Mouse (Mus musculus) heart, embryonic 10.5 days (tissue): ENCODE measurements at regions not wholly inside any gene's neighbourhood (a gene's known extent, or its start where the extent isn't known, plus 50 kb on each side); places are given as distances from the start of the nearest gene placed in this dataset.

ENCODE experiments used
- DNase-seq: peaks from one replicate; pipeline ENCODE4 v3.0.0-alpha.2; 2017; ENCODE audit warnings: low spot score
- H3K27ac ChIP-seq: fragments of 300-500 bp; sonication (generic); 2 replicates; pipeline ENCODE4 v1.5.1; 2016; ENCODE audit warnings: mild to moderate bottlenecking
- H3K27me3 ChIP-seq: fragments of 300-500 bp; sonication (generic); 2 replicates; pipeline ENCODE4 v1.6.1; 2016; ENCODE audit warnings: mild to moderate bottlenecking; ENCODE audit not compliant: poor library complexity, insufficient read depth, severe bottlenecking
- H3K36me3 ChIP-seq: fragments of 300-500 bp; sonication (generic); 2 replicates; pipeline ENCODE4 v1.6.1; 2016; ENCODE audit warnings: mild to moderate bottlenecking, moderate library complexity
- H3K4me1 ChIP-seq: fragments of 300-500 bp; sonication (generic); 2 replicates; pipeline ENCODE4 v1.6.1; 2016; ENCODE audit warnings: mild to moderate bottlenecking
- H3K4me3 ChIP-seq: fragments of 300-500 bp; sonication (generic); 2 replicates; pipeline ENCODE4 v1.5.1; 2016; ENCODE audit warnings: mild to moderate bottlenecking, moderate library complexity
- H3K9me3 ChIP-seq: fragments of 300-500 bp; sonication (generic); 2 replicates; pipeline ENCODE4 v1.6.1; 2016; ENCODE audit warnings: mild to moderate bottlenecking, moderate library complexity
- WGBS: fragments of 180-500 bp; shearing (Covaris S2); methylation state at CpG from one replicate; pipeline ENCODE4 v1.1.7; 2016; 5-methylcytosine and 5-hydroxymethylcytosine counted together

DNA sequence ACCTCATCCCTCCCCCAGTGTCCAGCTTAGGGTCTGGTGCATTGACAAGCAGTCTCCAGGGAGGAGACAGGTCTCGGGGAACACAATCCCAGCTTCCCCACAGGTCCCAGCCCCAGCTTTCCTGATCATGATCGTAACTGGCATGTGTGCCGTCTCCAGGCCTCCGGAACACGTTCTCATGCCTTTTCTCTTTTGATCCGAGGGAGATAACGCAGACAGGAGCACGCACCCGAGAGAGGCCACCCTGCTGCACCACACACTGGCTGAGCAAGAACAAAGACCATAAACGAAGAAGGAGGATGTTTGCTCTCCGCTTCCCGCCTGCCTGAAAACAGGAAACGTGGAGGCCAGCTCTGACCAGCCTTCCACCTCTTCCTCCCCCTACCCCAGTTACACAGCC is 209.8 kb downstream of the Sox9 start:
- Histone ChIP-seq H3K9me3 (no peaks in the 10 kb centered on the region), H3K27ac (peak overlapping the region; percentile 64), H3K27me3 (peaks cover 34% of the 10 kb centered on the region), H3K36me3 (no peaks in the 10 kb centered on the region), H3K4me1 (peaks cover 39% of the 10 kb centered on the region), H3K4me3 (no peak overlapping the region)
- no peak for DNase-seq
- 46% methylated on average over 13 of the region's 13 CpGs for WGBS

DNA sequence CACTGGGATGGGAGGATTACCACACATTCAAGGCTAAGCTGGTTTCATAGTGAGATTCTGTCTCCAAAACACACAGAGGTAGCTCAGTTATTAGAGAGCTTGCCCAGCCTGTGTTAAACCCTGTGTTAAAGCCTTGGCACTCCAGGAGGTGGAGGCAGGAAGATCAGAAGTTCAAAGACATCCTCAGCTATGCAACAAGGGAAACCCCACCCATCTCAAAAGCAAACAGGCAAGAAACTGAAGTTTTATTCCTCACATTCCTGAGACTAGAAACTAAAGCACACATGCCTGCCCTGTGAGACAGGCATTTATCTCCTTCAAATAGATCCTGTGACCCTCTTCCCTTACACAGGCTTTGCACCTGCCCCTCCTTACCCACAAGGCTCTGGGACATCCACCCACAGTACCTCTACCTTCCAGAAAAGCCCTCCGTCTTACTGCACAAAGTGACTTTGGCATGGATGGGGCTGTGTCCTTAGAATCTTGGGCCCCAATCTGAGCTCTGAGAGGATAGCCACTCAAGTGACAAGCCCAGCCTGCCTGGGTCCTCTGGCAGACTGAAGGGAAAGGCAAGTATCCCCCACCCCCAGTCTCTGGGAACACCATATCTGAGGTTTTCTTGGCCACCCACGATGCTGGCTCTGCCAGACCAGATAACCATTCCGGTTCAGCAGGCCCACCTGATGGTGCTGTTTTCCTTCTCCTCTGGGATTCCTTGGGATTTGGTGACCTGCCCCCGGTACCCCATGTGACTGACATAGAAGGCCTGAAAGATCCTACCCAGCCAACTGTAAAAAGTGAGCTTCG is 217.0 kb downstream of the Sox9 start:
- DNase-seq: no peak
- WGBS: 26% methylated on average over 5 of the region's 5 CpGs
- no peaks in the 10 kb centered on the region for H3K9me3 ChIP-seq
- no peak overlapping the region for H3K27ac ChIP-seq
- peaks cover 9% of the 10 kb centered on the region; the same call in 1 of the 2 replicates for H3K4me1 ChIP-seq
- peaks cover 53% of the 10 kb centered on the region for H3K27me3 ChIP-seq
- H3K4me3 ChIP-seq: no peak overlapping the region
- no peaks in the 10 kb centered on the region for H3K36me3 ChIP-seq

DNA sequence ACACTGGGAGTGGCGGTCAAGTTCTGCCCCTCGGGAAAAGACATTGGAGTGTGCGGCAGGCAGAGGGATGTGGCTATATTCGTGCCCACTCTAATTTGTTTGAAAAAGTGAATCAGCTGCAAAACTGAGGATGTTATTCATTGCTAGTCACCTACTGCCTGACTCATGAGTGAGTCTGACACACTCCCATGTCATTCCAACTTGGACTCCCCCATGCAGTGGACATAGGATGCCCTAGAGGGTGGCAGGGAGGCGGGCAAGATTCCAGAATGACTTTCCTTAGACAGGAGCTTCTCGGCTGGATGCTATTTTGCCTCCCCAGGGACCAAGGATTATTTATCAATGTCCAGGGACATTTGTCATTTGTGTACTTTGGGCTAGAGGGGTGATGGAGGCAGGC is 219.0 kb downstream of the Sox9 start:
- H3K9me3 ChIP-seq: no peaks in the 10 kb centered on the region
- DNase-seq: no peak
- H3K27ac ChIP-seq: no peak overlapping the region
- H3K4me3 ChIP-seq: no peak overlapping the region
- peaks cover 58% of the 10 kb centered on the region for H3K27me3 ChIP-seq
- 82% methylated on average over 6 of the region's 6 CpGs for WGBS
- H3K4me1 ChIP-seq: peaks cover 12% of the 10 kb centered on the region
- H3K36me3 ChIP-seq: no peaks in the 10 kb centered on the region

DNA sequence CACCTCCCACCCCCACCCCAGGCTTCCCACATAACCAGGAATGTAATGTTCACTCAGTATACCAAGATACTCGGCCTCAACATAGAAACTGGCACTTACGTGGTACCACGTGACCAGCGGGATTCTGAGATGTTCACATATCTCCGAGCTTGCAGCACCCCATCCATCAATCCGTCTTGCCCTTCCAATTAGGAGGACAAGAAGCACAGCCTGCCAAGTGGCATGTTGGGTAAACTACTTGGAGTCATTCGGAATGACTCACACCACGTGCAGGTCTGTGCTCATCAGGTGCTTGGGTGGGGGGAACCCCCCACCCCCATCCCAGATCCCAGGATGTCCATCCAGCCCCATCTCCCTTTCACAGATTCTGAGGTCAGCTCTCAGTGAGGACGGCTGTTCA is 223.9 kb downstream of the Sox9 start:
- 53% methylated on average over 9 of the region's 9 CpGs for WGBS
- Histone ChIP-seq H3K27me3 (peaks cover 42% of the 10 kb centered on the region; the same call in 1 of the 2 replicates), H3K9me3 (no peaks in the 10 kb centered on the region), H3K27ac (no peak overlapping the region), H3K4me1 (peaks cover 4% of the 10 kb centered on the region; the same call in 1 of the 2 replicates), H3K36me3 (no peaks in the 10 kb centered on the region), H3K4me3 (no peak overlapping the region)
- peak; percentile 70 for DNase-seq

DNA sequence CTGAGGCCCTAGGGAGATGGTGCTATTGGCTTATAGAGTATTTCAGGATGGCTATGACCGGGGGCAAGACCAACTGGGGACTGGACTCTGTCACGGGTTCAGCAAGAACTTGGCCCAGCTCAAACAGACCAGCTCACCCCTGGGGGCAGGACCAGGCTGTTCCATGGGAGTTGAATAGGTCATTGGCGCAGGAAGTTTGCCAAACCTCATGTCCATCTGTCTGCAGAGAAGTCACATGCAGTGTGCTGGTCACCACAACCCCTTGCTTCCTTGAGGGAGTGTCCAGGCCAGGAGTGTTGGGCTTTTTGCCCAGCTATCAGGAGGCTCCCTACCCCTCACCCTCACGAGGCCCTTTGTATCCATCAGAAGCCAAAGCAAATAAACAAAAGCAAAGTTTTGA is 226.5 kb downstream of the Sox9 start:
- DNase-seq: no peak
- H3K36me3 ChIP-seq: no peaks in the 10 kb centered on the region
- peaks cover 4% of the 10 kb centered on the region; the same call in 1 of the 2 replicates for H3K4me1 ChIP-seq
- 70% methylated on average over 4 of the region's 4 CpGs for WGBS
- no peak overlapping the region for H3K4me3 ChIP-seq
- peaks cover 46% of the 10 kb centered on the region for H3K27me3 ChIP-seq
- H3K9me3 ChIP-seq: no peaks in the 10 kb centered on the region
- H3K27ac ChIP-seq: no peak overlapping the region

DNA sequence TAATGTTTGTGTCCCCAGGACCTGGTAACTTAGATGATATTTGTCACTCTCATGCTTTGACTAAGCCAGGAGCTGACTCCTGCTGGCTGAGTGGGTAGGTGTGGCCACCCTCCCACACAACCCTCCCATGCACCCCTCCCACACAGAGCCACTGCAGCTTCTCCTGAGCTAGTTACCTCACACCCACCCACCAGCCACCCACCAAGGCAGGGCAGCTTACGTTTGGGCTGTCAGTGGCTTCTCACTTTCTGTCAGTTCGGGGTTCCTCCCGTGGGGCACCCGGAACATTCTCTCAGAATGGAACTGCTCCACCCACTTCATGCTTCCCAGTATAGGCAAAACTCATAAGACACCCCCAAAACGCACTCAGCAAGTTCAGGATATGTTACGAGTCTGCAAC is 227.4 kb downstream of the Sox9 start:
- no peak for DNase-seq
- no peaks in the 10 kb centered on the region for H3K36me3 ChIP-seq
- 88% methylated on average over 6 of the region's 6 CpGs for WGBS

DNA sequence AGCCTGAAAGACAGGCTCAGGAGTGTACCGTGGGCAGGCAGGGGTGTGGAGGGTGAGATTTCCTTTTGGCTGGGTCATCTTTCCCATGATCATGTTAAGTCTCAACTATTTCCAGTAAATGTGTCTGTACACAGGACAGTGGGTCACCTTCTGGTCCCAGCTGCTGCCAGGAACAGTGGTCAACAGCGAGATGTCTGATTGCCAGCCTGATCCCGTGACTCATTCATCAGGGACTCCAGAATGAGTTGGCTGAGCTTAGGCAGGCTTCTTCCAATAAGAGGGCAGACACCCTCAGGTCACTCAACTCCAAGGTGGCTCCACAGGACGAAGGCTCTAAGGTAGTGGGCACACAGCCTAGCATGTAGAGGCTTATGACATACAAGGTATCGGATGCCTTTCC is 228.9 kb downstream of the Sox9 start:
- WGBS: 89% methylated on average over 5 of the region's 5 CpGs
- H3K36me3 ChIP-seq: no peaks in the 10 kb centered on the region
- H3K4me3 ChIP-seq: no peak overlapping the region
- H3K9me3 ChIP-seq: no peaks in the 10 kb centered on the region
- no peak for DNase-seq
- H3K27ac ChIP-seq: no peak overlapping the region
- H3K27me3 ChIP-seq: peaks cover 54% of the 10 kb centered on the region
- peaks cover 10% of the 10 kb centered on the region for H3K4me1 ChIP-seq

More for the DNA sequence above, 227.4 kb downstream of the Sox9 start:
- Histone ChIP-seq H3K4me3 (no peak overlapping the region), H3K9me3 (no peaks in the 10 kb centered on the region), H3K27me3 (peaks cover 53% of the 10 kb centered on the region), H3K27ac (no peak overlapping the region), H3K4me1 (peaks cover 4% of the 10 kb centered on the region; the same call in 1 of the 2 replicates)

DNA sequence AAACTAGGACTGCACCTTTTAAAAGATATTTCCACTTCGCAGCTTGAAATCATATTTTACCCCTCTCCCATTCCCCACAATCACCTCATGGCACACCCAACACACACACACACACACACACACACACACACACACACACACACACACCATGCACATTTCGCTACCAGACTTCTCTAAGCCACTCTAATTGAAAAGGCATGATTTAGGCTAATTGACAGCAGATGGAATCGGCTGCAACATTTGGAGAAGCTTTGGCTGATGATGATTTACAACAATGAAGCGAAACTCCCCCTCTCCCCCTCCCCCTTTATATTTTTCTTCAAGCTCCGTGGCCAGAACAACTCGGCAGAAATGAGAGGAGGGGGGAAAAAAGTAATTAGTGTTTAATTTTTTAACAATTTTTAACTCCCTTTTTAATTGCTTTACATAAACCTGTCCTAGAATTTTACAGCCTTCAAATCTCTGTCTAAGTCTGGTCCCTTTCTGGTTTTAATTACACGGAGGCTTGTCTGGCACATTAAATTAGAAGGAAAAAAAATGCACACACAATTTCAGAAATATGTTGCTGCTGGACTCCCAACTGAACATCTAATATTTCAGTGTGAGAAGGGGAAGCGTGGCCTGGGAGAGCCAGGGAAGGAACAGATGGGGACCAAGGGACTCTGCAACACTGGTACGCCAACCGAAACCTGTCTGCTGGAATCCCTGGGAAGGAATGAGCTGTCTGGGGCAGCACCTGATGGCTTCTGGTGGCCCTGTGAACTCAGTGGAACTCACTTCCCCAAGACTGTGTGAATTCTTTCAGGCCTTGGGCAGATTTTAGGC is 232.4 kb downstream of the Sox9 start:
- 77% methylated on average over 10 of the region's 10 CpGs for WGBS
- DNase-seq: no peak
- Histone ChIP-seq H3K27ac (no peak overlapping the region), H3K4me3 (no peak overlapping the region), H3K36me3 (no peaks in the 10 kb centered on the region), H3K9me3 (no peaks in the 10 kb centered on the region), H3K4me1 (peaks cover 26% of the 10 kb centered on the region), H3K27me3 (peaks cover 68% of the 10 kb centered on the region)

DNA sequence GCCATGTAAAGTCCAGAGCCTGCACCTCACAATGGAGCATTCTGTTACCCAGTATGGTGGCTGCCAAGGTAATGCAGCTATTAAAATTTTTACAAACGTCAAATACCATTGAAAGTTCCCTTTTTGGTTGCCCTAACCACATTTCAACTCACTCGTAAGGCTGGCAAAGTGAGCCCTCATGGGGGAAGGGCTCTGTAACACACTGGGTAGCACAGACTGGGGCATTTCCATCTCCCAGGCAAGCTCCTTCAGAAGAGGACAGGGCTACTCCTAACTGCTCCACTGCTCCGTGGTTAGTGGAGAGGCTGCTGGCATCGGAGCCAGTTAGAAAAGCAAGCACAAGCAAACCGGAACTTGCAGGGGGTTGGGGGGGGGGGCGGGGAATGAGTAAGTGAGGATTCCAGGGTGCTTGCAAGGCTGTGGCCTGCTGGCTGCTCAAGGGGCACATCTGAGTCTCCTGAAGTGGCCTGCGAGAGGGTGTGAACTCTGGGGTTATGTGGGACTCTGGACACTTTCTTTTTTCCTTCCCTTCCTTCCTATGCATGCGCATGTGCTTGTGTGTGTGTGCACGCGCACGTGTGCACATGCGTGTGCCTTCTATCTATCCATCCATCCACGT is 233.8 kb downstream of the Sox9 start:
- peaks cover 55% of the 10 kb centered on the region for H3K27me3 ChIP-seq
- peaks cover 26% of the 10 kb centered on the region for H3K4me1 ChIP-seq
- H3K36me3 ChIP-seq: no peaks in the 10 kb centered on the region
- no peak overlapping the region for H3K27ac ChIP-seq
- no peak overlapping the region for H3K4me3 ChIP-seq
- DNase-seq: no peak
- 51% methylated on average over 13 of the region's 13 CpGs for WGBS
- no peaks in the 10 kb centered on the region for H3K9me3 ChIP-seq

DNA sequence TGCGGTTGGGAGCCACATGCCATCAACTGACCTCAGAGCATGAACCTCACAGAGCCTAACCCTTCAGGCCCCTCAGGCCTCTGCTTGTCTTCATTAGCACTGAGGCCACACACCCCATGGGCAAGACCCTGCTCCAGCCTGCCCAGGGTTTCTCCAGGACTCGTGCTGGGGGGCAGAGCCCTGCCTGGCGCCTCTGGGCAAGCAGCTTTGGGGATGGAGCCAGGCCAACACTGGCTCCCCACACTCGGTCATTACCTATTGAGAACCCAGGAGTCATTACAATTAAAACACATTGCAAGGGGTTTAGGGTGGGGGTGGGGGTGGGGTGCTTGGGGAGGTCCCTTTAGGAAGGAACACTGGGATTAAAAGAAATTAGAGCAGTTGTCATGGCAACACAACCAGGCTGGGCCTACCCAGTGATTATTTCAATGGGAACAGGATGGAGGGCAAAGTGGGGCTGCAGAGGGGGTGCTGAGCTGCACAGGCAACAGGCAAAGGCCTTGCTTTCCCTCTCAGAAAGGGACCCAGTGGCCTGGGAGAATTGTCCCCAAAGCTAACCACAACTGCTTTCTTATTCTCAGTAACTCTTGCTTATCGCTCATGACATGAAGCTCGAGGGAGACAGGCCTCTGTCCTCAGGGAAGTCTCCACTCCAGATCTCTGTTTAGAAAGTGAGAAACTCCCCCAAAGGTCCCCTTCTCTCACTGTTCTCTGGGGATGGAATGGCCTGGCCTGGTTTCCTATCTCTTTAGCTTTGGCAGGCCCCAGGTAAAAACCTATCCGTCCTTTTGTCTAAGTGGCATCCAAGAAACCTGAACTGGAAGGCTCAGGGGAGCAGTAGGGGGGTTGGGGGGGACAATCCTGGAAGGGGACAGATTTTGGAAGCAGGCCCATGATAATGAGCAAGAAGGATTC is 235.0 kb downstream of the Sox9 start:
- no peak for DNase-seq
- no peaks in the 10 kb centered on the region for H3K36me3 ChIP-seq
- H3K4me3 ChIP-seq: no peak overlapping the region
- no peaks in the 10 kb centered on the region for H3K9me3 ChIP-seq
- WGBS: 60% methylated on average over 7 of the region's 7 CpGs
- H3K27me3 ChIP-seq: peaks cover 43% of the 10 kb centered on the region
- H3K4me1 ChIP-seq: peaks cover 31% of the 10 kb centered on the region
- H3K27ac ChIP-seq: peak overlapping the region; percentile 42; the same call in 1 of the 2 replicates

DNA sequence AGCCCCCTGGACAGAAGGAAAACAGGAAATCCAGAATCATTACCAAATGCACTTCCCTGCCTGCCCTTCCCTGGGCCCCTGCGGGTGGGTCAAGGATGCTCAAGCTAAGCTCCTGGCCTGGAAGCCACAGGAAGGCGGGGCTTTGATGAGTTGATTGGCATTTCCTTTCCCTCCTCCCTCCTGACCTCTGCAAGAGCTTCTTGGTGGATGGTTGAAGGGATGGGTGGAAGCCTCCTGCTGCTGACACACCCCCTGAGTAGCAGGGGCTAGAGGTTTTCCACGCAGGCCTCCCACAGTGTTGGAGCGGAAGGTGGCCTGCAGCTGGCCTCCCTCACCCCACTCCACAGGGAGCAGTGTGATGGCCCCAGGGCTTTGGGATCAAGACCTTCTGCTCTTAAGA is 239.5 kb downstream of the Sox9 start:
- H3K27ac ChIP-seq: no peak overlapping the region
- H3K36me3 ChIP-seq: no peaks in the 10 kb centered on the region
- WGBS: 43% methylated on average over 4 of the region's 4 CpGs
- DNase-seq: no peak
- H3K4me3 ChIP-seq: no peak overlapping the region
- no peaks in the 10 kb centered on the region for H3K9me3 ChIP-seq
- peaks cover 24% of the 10 kb centered on the region for H3K4me1 ChIP-seq
- peaks cover 20% of the 10 kb centered on the region for H3K27me3 ChIP-seq

DNA sequence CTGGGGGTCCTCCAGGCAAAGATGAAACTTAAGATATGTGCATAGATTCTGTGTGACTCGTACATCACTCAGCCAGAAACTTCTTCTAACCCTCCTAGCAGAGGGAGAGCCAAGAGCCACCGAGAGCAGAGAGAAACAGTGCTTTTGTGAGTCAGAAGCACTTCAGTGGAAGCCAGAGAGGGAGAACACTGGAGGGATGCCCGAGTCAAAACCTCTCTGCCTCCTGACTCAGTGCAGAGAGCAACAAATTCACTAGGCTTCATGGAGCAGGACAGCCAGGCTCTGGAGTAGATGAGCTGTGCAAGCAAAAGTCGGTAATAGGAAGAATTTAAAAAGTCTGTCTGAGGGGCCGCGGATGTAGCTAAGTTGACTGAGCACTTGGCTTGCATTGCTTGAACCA is 245.0 kb downstream of the Sox9 start:
- H3K27me3 ChIP-seq: peaks cover 18% of the 10 kb centered on the region; the same call in 1 of the 2 replicates
- no peak overlapping the region for H3K27ac ChIP-seq
- H3K36me3 ChIP-seq: no peaks in the 10 kb centered on the region
- H3K4me1 ChIP-seq: peaks cover 16% of the 10 kb centered on the region
- no peak overlapping the region for H3K4me3 ChIP-seq
- no peak for DNase-seq
- WGBS: 57% methylated on average over 6 of the region's 6 CpGs
- H3K9me3 ChIP-seq: no peaks in the 10 kb centered on the region
